Mouse (Mus musculus): ENCODE data around the gene Map3k1.

GRCm38 (mm10) chr13:111804189-111804588, 4.6 kb downstream of the Map3k1 start:
- TF ChIP-seq CTCF (conservative IDR thresholded peaks at IDR 0.05; ENCODE audit: low read length) (no peak), NANOG (IDR thresholded peaks at IDR 0.05; ENCODE audit: borderline replicate concordance, low read length) (no peak), POU5F1 (IDR thresholded peaks at IDR 0.05; ENCODE audit: borderline replicate concordance, low read length) (no peak)

Measured in E14TG2a.4 (cell line).